Mouse (Mus musculus) CH12F3 (cell line): ENCODE results near the gene Snap91.

Experiments used
- in situ Hi-C: fragments of 300-500 bp; cut with MboI; formaldehyde crosslinking; loops from 2 replicates; pipeline ENCODE4 v1.14.3; 2020; ENCODE audit warnings: low sequenced_read_pairs

Gene Snap91

DNA sequence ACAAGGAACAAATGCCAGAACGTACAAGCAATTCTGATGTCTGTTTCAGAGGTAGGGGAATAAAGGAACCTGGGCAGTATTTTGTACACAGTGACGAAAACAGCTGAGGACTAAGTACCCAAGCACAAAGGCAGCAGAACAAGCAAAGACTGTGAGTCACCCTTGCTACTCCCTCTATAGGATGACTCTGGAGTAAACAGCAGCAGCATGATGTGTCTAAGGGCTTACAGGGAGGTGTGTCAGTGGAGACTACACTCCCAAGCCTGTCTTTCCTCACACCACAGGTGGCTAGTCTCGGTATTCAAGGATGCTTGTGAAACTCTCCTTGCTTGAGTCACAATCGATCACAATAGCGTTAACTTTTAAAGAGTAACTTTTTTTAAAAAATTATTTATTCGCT, 66.1 kb downstream of the Snap91 start:
- in situ Hi-C loops = no loop called here

DNA sequence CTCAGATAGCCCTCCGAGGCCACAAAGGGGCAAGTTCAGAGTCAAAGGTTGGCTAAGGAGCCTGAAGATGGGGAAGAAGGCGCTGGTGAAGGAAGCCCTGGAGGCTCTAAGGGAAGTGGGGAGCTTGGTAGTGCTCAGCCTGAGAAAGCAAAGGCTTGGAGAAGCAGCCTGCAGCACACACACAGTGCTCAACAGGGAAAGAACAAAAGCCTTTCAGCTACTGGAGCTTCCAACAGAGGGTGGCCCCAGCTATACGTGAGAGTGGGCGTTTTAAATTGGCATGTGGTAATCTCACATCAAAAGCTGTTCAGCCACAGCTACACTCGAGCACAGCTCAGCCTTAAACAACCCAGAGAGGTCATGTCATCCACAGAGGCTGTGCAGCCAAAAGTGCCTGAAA, 67.1 kb downstream of the Snap91 start:
- in situ Hi-C loops = no loop called here

DNA sequence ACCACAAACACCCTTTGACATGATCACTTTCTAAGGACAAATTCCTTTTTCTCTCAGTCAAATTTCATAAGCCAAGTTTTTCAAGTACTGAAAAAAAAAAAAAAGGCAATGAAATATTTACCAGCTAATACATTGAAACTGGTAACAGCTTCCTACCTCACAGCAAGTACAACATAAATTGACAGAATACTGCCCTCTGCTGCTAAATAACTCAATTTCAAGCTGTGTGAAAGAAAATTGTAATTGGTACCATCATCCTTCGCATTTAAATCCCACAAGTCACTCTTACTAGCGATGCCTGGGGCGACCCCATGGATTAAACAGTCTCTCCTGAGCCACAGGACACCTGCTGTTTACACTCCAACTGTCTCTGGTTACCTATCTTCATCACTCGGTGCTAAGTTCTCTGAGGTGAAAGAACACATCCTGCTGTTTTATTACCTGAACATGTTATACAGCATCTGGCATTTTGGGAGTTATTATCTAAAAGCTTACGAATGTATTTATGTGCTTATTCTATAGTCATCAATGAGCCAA, 69.7 kb downstream of the Snap91 start:
- in situ Hi-C loops = no loop called here

DNA sequence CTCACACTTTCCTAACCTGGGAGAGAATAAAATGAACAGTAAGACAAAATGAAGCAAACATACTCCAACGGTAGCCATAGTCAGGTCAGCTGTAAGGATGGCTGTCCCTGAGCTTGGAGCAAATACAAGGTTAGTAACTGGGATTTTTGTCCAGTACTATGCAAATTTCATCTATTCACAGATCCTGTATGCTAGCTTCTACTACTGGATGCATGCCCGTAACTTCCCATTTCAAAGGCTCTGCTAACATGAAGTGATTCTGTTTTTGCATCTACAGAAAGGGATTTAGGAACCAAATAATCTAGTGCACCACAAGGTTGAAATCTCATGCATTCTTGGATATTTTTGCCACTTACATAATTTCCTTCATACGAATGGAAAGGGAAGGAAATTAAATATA, 70.2 kb downstream of the Snap91 start:
- in situ Hi-C loops = no loop called here

DNA sequence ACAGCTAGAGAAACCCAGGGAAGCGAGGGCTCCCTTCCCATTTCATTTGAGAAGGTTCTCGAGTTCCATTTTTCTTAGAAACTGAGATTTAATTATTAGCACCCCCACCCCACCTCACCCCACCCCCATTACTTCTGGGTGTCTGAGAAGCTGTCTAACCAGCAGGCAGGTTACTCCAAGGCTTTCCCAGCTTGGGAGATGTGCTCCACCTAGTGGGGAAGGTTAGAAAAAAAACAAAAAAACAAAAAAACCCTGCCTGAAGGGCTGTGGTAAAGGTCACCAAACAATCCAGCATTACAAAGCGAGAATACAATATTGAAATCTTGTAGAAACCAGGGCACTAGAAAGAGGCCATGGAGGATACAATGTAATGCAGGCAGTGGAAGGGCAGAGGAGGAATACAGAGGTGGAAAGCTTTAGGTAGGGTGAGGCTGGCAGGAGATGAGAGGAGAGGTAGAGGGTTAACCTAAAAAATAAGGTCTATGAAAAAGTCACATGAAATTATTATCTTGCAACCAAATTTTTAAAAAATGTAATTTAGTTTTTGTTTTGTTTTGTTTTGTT, 79.8 kb downstream of the Snap91 start:
- in situ Hi-C loops = no loop called here

DNA sequence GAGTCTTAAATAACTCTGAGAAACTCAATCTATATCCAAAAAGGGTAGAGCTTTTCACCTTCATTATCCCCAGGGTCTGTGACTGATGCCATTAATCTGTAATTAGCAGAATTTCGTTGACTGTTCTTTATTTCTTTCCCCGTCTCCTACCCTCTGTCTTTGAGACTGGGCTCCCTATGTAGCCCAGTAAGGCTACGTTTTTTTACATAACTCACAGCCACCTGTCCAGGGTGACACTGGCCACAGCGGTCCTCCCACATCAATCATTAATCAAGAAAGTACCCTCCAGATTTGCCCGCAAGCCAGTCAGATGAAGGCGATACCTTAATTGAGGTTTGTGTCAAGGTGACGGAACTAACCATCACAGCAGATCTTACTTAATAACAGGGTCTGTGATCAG, 81.4 kb downstream of the Snap91 start:
- in situ Hi-C loops = no loop called here

DNA sequence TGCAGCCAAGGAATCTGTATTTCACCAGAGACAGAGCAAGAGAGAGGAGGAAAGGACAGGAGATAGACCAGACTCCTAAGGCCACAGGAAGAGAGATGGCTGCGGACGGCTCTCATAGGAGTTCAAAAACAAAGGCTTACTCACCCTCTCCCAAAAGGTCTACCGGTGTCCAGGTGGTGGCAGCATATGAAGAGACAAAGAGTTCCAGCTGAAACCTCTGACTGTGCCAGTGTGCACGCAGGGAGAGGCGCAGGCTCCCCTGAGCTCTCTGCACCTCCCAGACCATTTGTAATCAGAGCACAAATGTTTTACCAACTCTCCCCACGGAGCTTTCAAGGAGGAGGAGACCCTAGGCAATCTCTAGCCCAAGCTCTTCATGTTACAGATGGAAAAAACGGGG, 81.8 kb downstream of the Snap91 start:
- in situ Hi-C loops = no loop called here

DNA sequence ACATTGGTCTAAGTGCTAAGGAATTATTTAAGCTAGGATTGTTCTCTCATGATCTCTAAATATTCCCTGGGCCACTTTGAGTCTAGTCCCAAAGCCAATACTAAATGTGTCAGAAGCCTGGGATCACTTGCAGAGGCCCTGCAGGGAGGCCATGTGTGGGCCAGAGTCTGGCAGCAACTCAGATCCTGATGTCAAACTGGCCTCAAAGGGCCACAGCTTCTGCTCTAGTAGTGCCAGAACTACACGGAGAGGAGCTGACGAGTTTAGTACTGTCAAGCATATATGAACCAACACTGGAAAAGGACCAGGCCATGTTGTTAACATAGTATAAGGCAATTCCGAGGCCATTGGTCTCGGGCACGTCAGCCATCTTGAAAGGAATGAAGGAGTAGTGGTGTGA, 82.3 kb downstream of the Snap91 start:
- in situ Hi-C loops = no loop called here

DNA sequence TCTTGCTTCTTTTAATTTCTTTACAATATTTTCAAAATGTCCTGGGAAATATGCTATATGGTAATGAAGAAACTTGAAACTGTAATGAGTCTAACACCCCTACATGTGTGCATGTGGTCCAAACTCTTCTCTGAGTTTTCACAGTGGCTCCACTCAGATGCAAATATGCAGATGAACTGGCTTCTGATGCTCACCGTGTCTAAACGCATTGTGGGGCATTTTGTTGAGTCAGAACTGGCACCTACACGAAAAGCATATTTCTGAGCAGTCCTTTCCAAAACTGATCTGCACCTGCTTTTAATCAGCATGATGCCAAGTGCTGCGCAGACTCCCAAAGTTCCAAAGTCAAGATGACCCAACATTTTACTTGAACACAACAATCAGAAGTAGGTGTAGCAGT, 82.9 kb downstream of the Snap91 start:
- in situ Hi-C loops = no loop called here

DNA sequence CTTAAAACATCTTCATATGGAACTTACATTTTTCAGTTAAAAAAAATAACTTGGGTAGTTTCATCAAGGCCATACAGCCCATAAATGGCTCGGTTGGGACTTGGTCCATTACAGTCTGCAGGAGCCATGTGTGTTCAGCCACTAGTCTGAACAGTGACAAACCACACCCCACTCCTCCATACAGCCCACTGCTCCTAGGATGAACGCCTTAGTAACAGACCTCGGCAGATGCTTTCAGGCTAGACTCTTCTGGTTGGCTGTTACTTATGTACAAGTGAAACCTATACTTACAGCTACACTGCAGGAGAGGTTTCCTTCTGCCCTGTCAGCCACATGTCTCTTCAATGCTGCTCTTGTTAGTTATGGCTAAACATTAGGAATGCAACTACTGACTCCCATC, 85.2 kb downstream of the Snap91 start:
- in situ Hi-C loops = no loop called here

DNA sequence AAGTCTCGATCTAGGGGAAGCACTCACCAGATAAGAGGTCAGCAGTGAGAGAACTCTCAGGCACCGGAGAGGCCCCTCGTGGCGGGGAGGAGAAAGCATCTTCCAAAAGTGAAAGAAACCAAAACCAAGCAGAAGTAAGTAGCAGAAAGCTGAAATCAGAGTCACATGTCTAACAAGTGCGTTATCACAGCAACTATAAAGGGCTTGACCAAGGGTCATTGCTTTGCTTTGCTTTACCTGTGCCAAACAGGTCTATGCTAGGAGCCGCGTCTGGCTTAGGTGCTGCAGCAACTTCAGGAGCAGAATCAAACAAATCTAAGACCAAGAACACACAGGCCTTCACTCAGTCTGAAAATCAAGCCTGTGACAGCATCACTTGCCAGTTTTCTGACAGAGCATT, 88.5 kb downstream of the Snap91 start:
- in situ Hi-C loops = no loop called here

DNA sequence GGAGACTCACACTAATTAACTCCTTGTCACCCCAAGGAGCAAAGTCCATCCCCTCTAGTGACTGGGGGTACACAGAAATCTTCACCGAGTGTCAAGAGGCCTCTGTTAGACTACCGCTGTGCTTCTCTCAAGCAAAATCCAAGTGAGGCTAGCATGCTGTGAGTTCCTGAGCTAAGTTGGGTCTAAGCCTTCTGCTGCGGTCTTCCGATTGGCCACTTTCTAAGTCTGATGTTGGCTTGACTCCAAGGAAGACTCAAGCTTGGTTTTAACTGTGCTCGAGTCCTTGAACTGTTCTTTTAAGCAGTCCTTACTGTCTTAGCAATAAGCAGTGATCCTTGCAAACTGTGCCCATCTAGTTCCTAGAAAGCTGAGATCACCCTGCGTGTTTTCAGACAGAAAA, 91.3 kb downstream of the Snap91 start:
- in situ Hi-C loops = no loop called here

DNA sequence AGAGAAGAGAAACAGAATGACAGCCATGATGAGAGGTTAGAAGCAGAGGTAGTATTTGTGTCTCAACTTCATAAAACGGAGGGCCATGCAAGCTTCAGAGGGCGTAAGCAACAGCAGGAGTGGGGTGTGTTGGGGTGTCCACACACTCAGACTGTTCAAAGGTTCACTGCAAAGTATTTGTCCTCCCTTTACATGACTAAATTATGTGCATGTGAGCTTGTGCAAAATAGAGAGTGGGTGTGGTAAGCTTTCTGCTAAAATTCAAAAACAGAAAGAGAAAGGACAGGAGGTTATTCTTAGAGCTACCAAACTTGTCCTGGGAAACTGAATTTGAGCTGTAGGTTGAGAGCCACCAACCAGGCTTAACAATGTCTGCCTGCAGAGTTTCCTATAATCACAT, 97.6 kb downstream of the Snap91 start:
- in situ Hi-C loops = no loop called here

DNA sequence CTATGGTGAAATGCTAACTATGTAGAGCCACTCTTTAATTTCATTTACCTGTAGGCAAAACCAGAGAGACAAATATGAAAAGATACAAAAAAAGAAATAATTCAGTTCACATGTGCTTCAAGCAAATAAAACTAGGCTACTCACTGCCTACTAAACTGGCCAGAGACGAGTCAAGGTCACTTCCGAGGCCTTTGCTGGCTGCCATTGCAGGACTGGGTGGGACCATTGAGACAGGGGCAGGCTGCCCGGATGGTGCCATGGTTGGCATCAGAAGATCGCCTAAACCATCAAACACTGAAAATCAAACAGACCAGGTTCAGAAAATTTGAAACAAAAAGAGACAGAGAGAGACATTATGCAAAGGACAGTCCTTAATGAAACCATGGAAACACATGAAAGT, 99.0 kb downstream of the Snap91 start:
- in situ Hi-C loops = no loop called here

DNA sequence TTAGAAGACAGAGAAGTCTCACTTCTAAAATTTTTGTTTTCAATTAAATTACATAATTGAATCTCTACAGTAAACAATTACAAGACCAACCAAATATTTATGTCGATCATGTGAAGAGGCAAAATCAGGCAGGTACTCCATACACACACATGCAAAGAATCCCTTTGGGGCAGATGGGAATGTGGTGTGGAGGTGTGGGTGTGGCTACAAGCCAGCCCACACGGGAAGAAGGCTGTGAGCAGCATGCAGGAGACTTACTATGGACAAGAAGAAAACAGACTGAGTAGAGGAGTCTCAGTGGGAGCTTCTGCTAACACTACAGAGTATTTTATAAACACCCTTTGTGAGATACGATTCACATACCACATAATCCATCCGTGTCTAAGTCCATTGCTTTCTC, 102.2 kb downstream of the Snap91 start:
- in situ Hi-C loops = no loop called here

DNA sequence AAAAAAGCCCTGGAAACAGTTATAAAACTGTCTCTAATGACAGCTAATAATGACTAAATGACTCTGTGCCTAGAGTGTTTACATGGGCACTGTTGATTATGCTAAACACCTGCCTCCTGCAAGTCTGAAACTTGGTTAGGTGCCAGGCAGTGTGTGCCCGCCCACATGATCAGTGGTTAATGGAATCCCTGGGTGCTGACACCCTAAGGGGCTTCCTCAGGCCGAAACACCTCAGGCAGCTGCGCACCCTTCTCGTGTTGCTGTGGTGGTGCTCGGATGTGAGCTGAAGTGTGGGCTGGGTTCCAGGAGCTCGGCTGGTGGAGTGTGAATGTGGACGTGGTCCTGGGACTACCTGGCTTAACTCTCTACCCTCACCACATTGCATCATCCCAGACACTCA, 103.1 kb downstream of the Snap91 start:
- in situ Hi-C loops = no loop called here

DNA sequence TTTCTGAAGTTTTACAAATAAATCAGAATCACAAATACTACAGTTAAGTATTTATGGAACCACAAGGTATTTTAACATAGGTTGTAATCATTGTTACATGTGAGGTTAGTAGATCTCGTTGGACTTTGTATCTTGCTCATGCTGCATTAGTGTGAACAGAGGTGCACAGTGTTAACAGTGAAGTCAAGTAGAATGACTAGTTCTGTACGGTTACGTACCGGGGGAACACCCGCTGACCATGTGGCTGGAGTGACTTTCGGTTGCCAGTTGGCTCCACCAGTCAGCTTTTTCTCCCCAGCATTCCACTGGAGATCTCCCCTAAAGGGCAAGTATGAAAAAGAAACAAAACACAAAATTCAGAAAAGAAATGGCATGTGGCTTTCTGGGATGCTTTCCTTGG, 105.1 kb downstream of the Snap91 start:
- in situ Hi-C loops = no loop called here

DNA sequence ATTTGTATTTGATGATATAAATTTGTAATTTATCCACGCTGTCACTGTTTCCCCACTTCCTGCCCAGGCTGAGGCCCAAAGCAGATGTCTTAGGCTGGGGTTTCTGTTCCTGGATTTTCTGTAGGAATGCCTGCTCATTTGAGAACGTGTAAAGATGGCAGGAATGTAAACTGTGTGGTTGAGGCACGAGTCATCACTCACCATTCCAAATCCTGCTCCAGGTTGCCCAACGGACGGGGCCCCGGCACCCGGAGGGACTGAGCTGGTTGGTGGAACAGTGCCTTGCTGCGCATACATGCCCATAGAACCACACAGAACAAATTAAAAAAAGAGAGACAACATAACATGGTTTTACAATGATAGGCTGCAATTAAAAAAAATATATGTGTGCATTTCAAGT, 106.5 kb downstream of the Snap91 start:
- in situ Hi-C loops = no loop called here

DNA sequence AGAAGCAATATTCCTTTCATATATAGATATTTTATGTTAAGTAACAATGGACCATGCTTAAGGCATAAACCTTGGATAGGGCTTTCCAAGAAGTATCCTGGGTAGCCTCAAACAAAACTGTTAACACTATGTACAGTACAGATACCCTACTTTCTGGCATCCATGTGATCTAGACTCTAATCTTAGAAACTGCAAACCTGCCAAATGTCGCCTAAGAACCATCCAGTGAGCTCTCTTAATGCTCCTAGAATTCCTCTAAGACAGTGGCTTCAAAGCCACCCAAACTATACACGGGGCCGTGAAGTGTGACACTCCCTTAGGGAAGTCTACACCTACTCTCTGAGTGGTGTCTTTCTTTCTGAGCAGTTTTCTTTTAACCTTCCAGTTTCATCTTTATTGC, 107.6 kb downstream of the Snap91 start:
- in situ Hi-C loops = no loop called here

DNA sequence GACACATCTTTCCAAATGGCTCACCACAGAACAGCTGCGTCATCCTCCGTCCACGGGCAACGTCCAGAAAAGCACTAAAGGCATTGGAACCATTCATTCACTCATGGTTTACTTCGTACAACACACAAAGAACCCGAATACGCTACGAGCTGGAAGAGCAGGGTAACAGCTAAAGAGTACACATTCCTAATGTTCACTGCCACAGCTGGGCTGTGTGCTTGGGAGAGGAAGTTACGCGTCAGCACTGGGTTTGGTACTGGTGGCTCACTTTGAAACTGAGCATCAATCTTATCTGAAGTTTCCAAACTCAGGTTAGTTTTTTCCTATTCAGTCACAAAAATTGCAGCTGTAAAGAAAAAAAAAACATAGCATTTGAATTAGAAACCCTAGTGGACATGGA, 113.5 kb downstream of the Snap91 start:
- in situ Hi-C loops = no loop called here

DNA sequence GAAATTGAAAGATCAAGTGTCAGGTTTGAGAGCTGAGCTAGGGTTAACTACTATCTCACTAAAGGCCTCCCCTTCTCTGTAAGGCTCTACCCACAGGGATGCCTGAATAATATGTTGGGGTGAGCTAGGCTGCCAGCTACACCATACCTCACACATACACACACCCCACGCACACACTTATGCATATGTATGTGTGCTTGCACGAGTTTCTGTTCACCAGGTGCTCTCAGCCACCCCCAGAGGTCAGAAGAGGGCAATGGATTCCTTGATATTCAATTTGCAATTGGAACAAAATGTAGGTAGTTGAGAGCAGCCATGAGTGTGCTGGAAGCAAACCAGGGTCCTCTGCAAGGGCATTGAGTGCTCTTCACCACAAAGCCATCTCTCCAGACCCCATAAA, 116.5 kb downstream of the Snap91 start:
- in situ Hi-C loops = no loop called here

DNA sequence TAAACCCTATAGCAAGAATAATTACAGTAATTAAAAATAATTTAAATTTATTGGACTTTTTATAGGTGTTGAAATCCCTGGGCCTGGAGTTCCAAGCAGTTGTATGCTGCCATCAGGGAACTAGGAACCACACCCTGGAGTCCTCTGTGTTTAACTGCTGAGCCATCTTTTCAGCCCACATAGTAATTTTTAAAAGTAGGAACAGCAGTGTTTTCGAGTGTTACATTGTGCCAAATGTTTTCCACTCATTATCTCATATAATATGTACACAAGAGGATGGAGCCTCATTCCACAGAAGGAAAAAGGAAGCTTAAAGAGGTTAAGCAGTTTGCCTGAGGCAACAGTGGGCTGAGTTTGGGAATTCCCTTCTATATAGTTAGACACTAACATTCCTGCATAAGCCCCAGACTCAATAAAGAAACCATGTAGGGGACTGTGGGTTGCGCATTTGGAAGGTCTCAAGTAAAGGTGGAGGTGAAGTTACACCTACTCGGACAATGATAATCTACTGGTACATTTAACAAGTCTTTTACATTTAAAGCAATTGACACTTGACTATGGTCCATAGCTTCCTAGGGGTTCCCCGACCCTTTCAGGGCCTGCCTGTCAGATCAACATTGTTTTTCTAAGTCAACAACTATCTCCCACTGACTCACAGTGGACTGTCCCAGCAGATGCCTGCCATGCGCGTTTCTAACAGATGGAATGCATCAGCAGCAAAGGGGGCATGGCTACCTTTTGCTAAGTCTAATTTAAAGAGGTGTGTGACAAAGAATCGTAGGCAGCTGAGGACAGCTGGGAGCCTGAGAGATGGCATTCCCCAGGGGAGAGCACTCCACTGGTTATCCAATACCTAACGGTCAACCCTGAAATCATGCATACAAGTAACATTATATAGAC, 117.7 kb downstream of the Snap91 start:
- in situ Hi-C loops = no loop called here
